Mouse (Mus musculus): ENCODE data around the gene Clasp2.

GRCm38 (mm10) chr9:113742361-113742794, 1.1 kb downstream of the Clasp2 start:
- TF ChIP-seq EP300 (IDR thresholded peaks at IDR 0.05; ENCODE audit: low read depth) = no peak
- TF ChIP-seq CTCF (IDR thresholded peaks at IDR 0.05; ENCODE audit: low read depth) = peak; percentile 32; the same call in 1 of the 2 replicates

Measured in liver, embryonic 14.5 days (tissue).